Mouse (Mus musculus) liver, adult 10 weeks (tissue): ENCODE data around the gene Hist1h1e. TPM values are rescaled to one million over a fixed set of nuclear protein-coding genes. Genes with fewer than 3 reads are reported as not detected.

Source experiments
- polyA plus RNA-seq: library from polyadenylated mRNA; stranded (reverse); fragments of 350-450 nt; fragmentation: Illumina TruSeq; extraction: RNeasy Lipid Tissue Mini Kit (QIAGEN cat#74804); gene quantifications from one replicate; pipeline ENCODE4 v1.2.3, GENCODE M21; 2014; ENCODE audit warnings: low read depth, low replicate concordance

Gene Hist1h1e
- 0.45 TPM for polyA plus RNA-seq

DNA sequence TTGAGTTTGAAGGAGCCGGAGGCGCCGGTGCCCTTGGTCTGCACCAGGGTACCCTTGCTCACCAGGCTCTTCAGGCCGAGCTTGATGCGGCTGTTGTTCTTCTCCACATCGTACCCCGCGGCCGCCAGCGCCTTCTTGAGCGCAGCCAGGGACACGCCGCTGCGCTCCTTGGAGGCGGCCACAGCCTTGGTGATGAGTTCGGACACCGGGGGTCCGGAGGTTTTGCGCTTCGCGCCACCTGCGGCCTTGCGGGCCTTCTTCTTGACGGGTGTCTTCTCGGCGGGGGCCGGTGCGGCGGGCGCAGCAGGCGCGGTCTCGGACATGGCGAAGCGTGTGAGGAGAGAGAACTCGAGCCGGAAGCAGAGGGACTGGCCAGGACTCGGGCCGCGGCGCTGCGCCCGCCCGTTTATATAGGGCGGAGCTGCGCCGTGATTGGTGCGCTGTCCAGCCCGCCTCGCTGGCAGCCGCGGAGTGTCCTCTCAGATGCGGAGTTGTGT lies at the start of gene Hist1h1e:
Gene Hist1h1e, minus strand, starts transcription at position 384 of the 497 bp plus-strand sequence.

DNA sequence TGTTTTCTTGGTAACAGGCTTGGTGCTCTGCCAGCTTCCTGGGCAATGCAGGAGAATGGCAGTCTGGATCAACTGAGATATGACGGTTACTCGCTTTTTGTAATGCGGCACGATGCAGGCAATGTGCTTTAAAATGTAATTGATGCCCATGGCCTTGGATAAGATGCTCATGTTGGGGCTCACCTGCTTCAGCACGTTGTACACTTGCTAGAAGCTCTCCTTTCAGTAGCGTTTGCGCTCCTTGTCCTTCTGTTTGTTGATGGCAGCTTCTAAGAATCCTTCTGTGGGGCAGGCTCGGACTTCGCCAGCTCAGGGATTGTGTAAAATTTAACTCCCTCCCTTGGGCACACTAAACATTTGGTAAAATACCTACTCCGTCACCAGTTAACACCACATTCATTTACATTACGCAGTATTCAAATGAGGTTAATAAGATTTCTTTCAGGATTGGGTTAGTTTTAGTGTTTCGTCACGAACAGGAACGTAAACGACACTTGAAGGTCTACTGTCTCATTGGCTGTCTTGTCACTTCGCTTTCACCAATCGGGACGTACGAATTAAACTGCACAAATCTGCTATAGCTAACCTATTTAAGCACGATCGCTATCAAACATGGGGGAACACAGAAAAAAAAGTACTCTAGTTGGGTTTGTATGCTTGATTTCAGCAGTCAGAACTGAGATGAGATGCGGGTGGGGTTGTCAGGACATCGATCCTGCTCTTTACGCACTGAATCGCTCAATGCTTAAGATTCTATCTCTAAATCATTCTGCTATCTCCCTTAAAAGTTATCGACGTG lies 1.4 kb downstream of the Hist1h1e start, which contains the start of gene Hist1h2be:
Gene Hist1h2be, minus strand, starts transcription at position 392 of the 799 bp plus-strand sequence.

DNA sequence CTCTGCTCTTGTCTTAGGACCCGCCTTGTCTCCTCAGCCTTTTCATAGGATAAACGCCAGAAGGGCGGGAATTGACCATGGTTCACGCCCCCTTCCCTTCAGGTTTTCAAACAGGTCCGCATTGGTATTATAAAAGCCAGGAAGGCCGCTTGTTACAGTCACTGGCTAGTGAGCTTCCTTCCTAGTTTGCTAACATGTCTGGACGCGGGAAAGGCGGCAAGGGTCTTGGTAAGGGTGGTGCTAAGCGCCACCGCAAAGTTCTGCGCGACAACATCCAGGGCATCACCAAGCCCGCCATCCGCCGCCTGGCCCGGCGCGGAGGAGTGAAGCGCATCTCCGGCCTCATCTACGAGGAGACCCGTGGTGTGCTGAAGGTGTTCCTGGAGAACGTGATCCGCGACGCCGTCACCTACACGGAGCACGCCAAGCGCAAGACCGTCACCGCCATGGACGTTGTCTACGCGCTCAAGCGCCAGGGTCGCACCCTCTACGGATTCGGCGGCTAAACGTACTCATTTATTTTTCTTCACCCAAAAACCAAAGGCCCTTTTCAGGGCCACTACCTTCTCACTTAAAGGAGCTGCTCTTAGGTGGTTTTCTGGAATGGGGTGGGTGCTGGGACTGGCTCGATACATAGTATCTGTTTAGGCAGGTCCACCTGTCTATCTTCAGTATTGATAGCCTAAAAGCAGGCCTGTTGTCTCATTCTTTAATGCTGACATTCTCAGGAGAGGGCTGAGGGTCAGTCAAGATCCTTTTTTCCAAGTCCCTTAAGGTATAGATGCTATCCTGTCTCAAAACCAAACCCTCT lies 40.7 kb downstream of the Hist1h1e start, which contains the start of gene Hist1h4d:
Gene Hist1h4d, plus strand, starts transcription at position 191 of the 811 bp plus-strand sequence.

DNA sequence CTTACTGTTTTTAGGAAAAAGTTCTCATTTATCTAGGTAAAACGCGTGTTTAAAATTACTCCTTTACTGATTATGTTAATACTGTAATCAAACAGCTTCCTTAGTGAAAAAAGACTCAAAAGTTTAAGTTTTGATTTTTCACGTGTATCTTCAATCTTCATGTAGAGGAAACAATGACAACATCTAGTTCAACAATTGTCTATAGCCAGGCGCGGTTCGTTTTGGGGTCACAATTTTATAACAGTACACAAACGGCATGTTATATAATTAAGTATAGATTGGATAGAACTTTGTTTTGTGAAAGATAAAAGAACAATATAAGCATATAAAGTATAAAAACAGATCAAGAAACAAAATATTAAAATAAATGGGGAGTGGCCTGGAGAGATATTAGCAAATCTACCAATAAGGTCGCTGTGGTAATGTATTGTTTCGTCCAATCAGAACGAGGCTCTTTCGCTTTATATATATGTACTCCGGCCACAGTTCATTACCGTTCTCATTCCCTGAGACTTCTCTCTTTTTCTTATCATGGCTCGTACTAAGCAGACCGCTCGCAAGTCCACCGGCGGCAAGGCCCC lies 47.0 kb downstream of the Hist1h1e start, which contains the start of gene Hist1h3d:
Gene Hist1h3d, plus strand, starts transcription at position 493 of the 581 bp plus-strand sequence.

DNA sequence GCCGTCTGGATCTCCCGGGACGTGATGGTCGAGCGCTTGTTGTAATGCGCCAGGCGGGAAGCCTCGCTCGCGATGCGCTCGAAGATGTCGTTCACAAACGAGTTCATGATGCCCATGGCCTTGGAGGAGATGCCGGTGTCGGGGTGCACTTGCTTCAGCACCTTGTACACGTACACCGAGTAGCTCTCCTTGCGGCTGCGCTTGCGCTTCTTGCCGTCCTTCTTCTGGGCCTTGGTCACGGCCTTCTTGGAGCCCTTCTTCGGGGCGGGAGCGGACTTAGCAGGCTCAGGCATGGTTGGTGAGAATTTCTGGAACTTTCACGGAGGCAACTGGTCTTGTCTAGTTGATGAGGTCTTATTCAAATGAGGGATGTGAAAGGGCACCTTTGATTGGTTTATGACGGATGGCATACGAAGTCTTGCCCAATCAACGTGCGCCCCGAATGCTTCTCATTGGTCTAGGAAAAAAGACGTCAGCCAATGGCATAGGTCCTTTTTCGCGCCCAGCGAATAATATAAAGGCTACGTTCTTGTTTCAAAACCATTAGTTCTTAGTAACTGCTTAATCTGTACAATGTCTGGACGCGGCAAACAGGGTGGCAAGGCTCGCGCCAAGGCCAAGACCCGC lies 48.3 kb downstream of the Hist1h1e start, which contains the start of the genes Hist1h2bf and Hist1h2ad:
Gene Hist1h2bf, minus strand, starts transcription at position 299 of the 627 bp plus-strand sequence.
Gene Hist1h2ad, plus strand, starts transcription at position 484 of the 627 bp plus-strand sequence.

DNA sequence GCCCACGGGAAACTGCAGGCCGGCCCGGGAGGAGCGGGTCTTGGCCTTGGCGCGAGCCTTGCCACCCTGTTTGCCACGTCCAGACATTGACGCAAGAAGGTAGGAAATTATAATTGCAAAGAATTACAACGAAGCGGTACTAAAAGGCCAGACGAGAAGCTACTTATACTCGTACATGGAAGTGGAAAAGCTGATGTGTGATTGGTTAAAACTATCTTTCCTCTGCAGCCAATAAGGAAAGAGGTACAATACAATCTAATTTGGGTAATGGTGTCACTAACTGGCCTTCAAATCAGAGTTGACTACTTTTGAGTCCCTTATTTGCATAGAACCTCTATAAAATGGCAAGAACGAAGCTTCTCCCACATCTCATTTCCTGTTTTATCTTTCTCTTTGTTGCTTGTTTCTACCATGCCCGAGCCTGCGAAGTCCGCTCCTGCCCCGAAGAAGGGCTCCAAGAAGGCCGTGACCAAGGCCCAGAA lies 51.3 kb downstream of the Hist1h1e start, which contains the start of the genes Hist1h2ae and Hist1h2bg:
Gene Hist1h2ae, minus strand, starts transcription at position 199 of the 482 bp plus-strand sequence.
Gene Hist1h2bg, plus strand, starts transcription at position 375 of the 482 bp plus-strand sequence.

Other genes with a start within 250 kb of the Hist1h1e start
- 1.7 TPM for gene Abt1, start 198.7 kb downstream of the Hist1h1e start, polyA plus RNA-seq
- not detected for gene Btn1a1, start 156.7 kb downstream of the Hist1h1e start, polyA plus RNA-seq
- not detected for gene Btn2a2, start 133.7 kb downstream of the Hist1h1e start, polyA plus RNA-seq
- not detected for gene Hist1h4h, start 91.5 kb downstream of the Hist1h1e start, polyA plus RNA-seq
- gene Hist1h2af, start 88.7 kb downstream of the Hist1h1e start, polyA plus RNA-seq, result not detected
- gene Hist1h3g, start 87.1 kb downstream of the Hist1h1e start, polyA plus RNA-seq, result not detected
- gene Hist1h2bh, start 79.2 kb downstream of the Hist1h1e start, polyA plus RNA-seq, result 0.37 TPM
- gene Hist1h3f, start 78.5 kb downstream of the Hist1h1e start, polyA plus RNA-seq, result not detected
- gene Hist1h4f, start 70.9 kb downstream of the Hist1h1e start, polyA plus RNA-seq, result not detected
- gene Hist1h1d, start 69.3 kb downstream of the Hist1h1e start, polyA plus RNA-seq, result 0.19 TPM
- gene Hist1h3e, start 60.2 kb downstream of the Hist1h1e start, polyA plus RNA-seq, result not detected
- not detected for gene Hist1h2ae, start 51.3 kb downstream of the Hist1h1e start, polyA plus RNA-seq
- gene Hist1h2bg, start 51.2 kb downstream of the Hist1h1e start, polyA plus RNA-seq, result not detected
- not detected for gene Hist1h2bf, start 48.4 kb downstream of the Hist1h1e start, polyA plus RNA-seq
- not detected for gene Hist1h2ad, start 48.2 kb downstream of the Hist1h1e start, polyA plus RNA-seq
- not detected for gene Hist1h3d, start 46.8 kb downstream of the Hist1h1e start, polyA plus RNA-seq
- gene Hist1h4d, start 41.0 kb downstream of the Hist1h1e start, polyA plus RNA-seq, result not detected
- gene Hist1h2be, start 1.4 kb downstream of the Hist1h1e start, polyA plus RNA-seq, result 0.95 TPM
- gene Hist1h2ac, start 61.4 kb upstream of the Hist1h1e start, polyA plus RNA-seq, result 0.56 TPM
- 195 TPM for gene Hist1h2bc, start 61.6 kb upstream of the Hist1h1e start, polyA plus RNA-seq
- not detected for gene Hist1h1t, start 73.3 kb upstream of the Hist1h1e start, polyA plus RNA-seq
- 0.72 TPM for gene Hist1h4c, start 75.9 kb upstream of the Hist1h1e start, polyA plus RNA-seq
- 40.9 TPM for gene Hfe, start 88.3 kb upstream of the Hist1h1e start, polyA plus RNA-seq
- 9.8 TPM for gene Hist1h1c, start 116.2 kb upstream of the Hist1h1e start, polyA plus RNA-seq
- gene Hist1h3c, start 123.0 kb upstream of the Hist1h1e start, polyA plus RNA-seq, result not detected
- gene Hist1h2bb, start 124.2 kb upstream of the Hist1h1e start, polyA plus RNA-seq, result not detected
- gene Hist1h2ab, start 128.6 kb upstream of the Hist1h1e start, polyA plus RNA-seq, result not detected
- gene Hist1h3b, start 129.7 kb upstream of the Hist1h1e start, polyA plus RNA-seq, result not detected
- not detected for gene Hist1h4b, start 134.5 kb upstream of the Hist1h1e start, polyA plus RNA-seq
- not detected for gene Hist1h4a, start 138.7 kb upstream of the Hist1h1e start, polyA plus RNA-seq
- not detected for gene Hist1h3a, start 139.8 kb upstream of the Hist1h1e start, polyA plus RNA-seq
- not detected for gene Hist1h1a, start 141.1 kb upstream of the Hist1h1e start, polyA plus RNA-seq
- not detected for gene Trim38, start 147.4 kb upstream of the Hist1h1e start, polyA plus RNA-seq
- gene Slc17a2, start 184.4 kb upstream of the Hist1h1e start, polyA plus RNA-seq, result 190 TPM
- gene Slc17a3, start 216.9 kb upstream of the Hist1h1e start, polyA plus RNA-seq, result 119 TPM
- 23.6 TPM for gene Slc17a1, start 245.2 kb upstream of the Hist1h1e start, polyA plus RNA-seq